Comparison of ENCODE assay signal across 10 mouse cellular contexts in genomic region chr16:38945581-38945981, GRCm38 (mm10). TPM values are rescaled to one million over a fixed set of nuclear protein-coding genes. Genes with fewer than 3 reads are reported as not detected.
DNase-seq lines count a peak whose midpoint lies in the region; ATAC-seq lines count a peak whose summit lies in the region.
"Had no signal": no experiment of that assay in that cellular context is flagged by ENCODE, and none has a peak within 500 bp of the region (broad histone marks: within the 10 kb centered on the region; RNA-seq: fewer than 3 reads in every experiment).

No protein-coding gene starts in this region.

- H3K4me3 ChIP-seq in limb, embryonic 12.5 days (replicated peaks), result no peak overlapping the region
- H3K4me3 ChIP-seq in limb, embryonic 10.5 days, result no peak overlapping the region
- H3K4me3 ChIP-seq in intestine, embryonic 14.5 days (ENCODE audit: low read depth, low read length), result no peak overlapping the region

- H3K36me3 ChIP-seq in limb, embryonic 12.5 days, result no peaks in the 10 kb centered on the region
- no peaks in the 10 kb centered on the region for H3K36me3 ChIP-seq in limb, embryonic 10.5 days
- H3K36me3 ChIP-seq in intestine, embryonic 14.5 days (ENCODE audit: control insufficient read depth, insufficient read depth, low read length), result no peaks in the 10 kb centered on the region

- no peak overlapping the region for H3K9ac ChIP-seq in limb, embryonic 12.5 days (replicated peaks)
- H3K9ac ChIP-seq in intestine, embryonic 14.5 days (ENCODE audit: low read length), result no peak overlapping the region

- 74% methylated on average over 10 of the region's 10 CpGs for WGBS in limb, embryonic 12.5 days
- 84% methylated on average over 10 of the region's 10 CpGs for WGBS in limb, embryonic 10.5 days
- 72% methylated on average over 10 of the region's 10 CpGs for WGBS in intestine, embryonic 14.5 days

- H3K4me1 ChIP-seq in limb, embryonic 12.5 days (replicated peaks), result peaks cover 28% of the 10 kb centered on the region
- peaks cover 15% of the 10 kb centered on the region for H3K4me1 ChIP-seq in limb, embryonic 10.5 days
- 0 out of 2 replicates have a peak, but pooled peaks cover 7% of the 10 kb centered on the region for H3K4me1 ChIP-seq in intestine, embryonic 14.5 days (replicated peaks; ENCODE audit: control insufficient read depth, insufficient read depth, low read length)

- H3K27ac ChIP-seq in limb, embryonic 12.5 days, result peak overlapping the region; percentile 17; the same call in 1 of the 2 replicates
- no peak overlapping the region for H3K27ac ChIP-seq in limb, embryonic 10.5 days
- peak overlapping the region; percentile 51 for H3K27ac ChIP-seq in intestine, embryonic 14.5 days (ENCODE audit: low read depth)

- ATAC-seq in limb, embryonic 12.5 days (ENCODE audit: insufficient number of reproducible peaks, insufficient read depth, low FRiP score, low TSS enrichment, low read depth), result no peak
- peak; percentile 81; the same call in 1 of the 2 replicates for ATAC-seq in intestine, embryonic 14.5 days (replicated peaks; ENCODE audit: low FRiP score, low TSS enrichment, low read depth)
- ATAC-seq in granulocyte monocyte progenitor cell, adult 5-6 weeks (replicated peaks; ENCODE audit: poor library complexity, severe bottlenecking), result no peak

- H3K27me3 ChIP-seq in limb, embryonic 12.5 days, result no peaks in the 10 kb centered on the region
- no peaks in the 10 kb centered on the region for H3K27me3 ChIP-seq in limb, embryonic 10.5 days (ENCODE audit: low read depth, poor library complexity, severe bottlenecking)
- H3K27me3 ChIP-seq in intestine, embryonic 14.5 days (replicated peaks; ENCODE audit: control insufficient read depth, insufficient read depth, low read length), result no peaks in the 10 kb centered on the region

- no peak for DNase-seq in limb, embryonic 10.5 days (ENCODE audit: low spot score)
- peak; percentile 28 for DNase-seq in embryo, embryonic 11 days
- no peak for DNase-seq in intestine, embryonic 14.5 days (ENCODE audit: low spot score)
- peak; percentile 61 to 72 for DNase-seq in kidney, postnatal 4 days
- no peak for DNase-seq in urinary bladder, postnatal 4 days (ENCODE audit: low spot score in 2 of 2)
- DNase-seq in left cerebral cortex, adult 8-10 months (ENCODE audit: low spot score in 2 of 2), result no peak
- DNase-seq: cerebellum, adult 9-11 months had no signal

- H3K9me3 ChIP-seq in limb, embryonic 12.5 days, result no peaks in the 10 kb centered on the region
- H3K9me3 ChIP-seq in limb, embryonic 10.5 days (replicated peaks), result no peaks in the 10 kb centered on the region
- no peaks in the 10 kb centered on the region for H3K9me3 ChIP-seq in intestine, embryonic 14.5 days (ENCODE audit: control insufficient read depth, low read length)

- H3K4me2 ChIP-seq in limb, embryonic 12.5 days, result no peak overlapping the region
- no peak overlapping the region for H3K4me2 ChIP-seq in intestine, embryonic 14.5 days (ENCODE audit: low read length)

RNA-seq across cellular contexts. Expression of gene Igsf11, which starts 53.1 kb away (rescaled TPM):
- 1.1 and 1.2 TPM in 2 replicates for polyA plus RNA-seq in limb, embryonic 12.5 days (2016; fragmentation: Nextera tagmentation; extraction: Ambion mirVana)
- polyA plus RNA-seq in limb, embryonic 10.5 days (2016; fragmentation: Nextera tagmentation; extraction: Ambion mirVana), result 0.15 and 0.56 TPM in 2 replicates
- 1.1 and 1.6 TPM in 2 replicates for polyA plus RNA-seq in intestine, embryonic 14.5 days (2014; fragmentation: Nextera tagmentation; extraction: Ambion mirVana)
- not detected in 2 replicates for total RNA-seq in granulocyte monocyte progenitor cell, adult 5-6 weeks (2014; fragmentation: Nextera tagmentation)
- not detected in 2 replicates for total RNA-seq in granulocyte monocyte progenitor cell, adult 5-6 weeks (2017)
- 10 to 100 TPM; 42.6 to 48.8 (median 45.3) TPM for total RNA-seq in left cerebral cortex, adult 8-10 months (2022)
- total RNA-seq: megakaryocyte, adult 5-6 weeks had no signal

Comparison
In these comparisons a context has a peak if more than half of its experiments do, and no peak if none do; other contexts are left out.
1. DNase-seq: peak in embryo, embryonic 11 days (single experiment) and kidney, postnatal 4 days (2 of 2); none in limb, embryonic 10.5 days (single experiment), intestine, embryonic 14.5 days (single experiment), urinary bladder, postnatal 4 days (0 of 2) and left cerebral cortex, adult 8-10 months (0 of 2).